Mouse (Mus musculus) hindbrain, embryonic 11.5 days (tissue): ENCODE results near the gene Prkch. TPM values are rescaled to one million over a fixed set of nuclear protein-coding genes. Genes with fewer than 3 reads are reported as not detected.

Experiments
- ATAC-seq: fragments of 200-750 bp; cut with Nextera tagmentation; 2 replicates; pipeline ENCODE4 v1.8.0; 2017; ENCODE audit warnings: mild to moderate bottlenecking, moderate TSS enrichment, moderate library complexity; ENCODE audit not compliant: low FRiP score
- DNase-seq: peaks from one replicate; pipeline ENCODE4 v3.0.0-alpha.2; 2015; ENCODE audit warnings: low spot score
- H3K27ac ChIP-seq: fragments of 300-500 bp; sonication (generic); 2 replicates; pipeline ENCODE4 v1.5.1; 2014; ENCODE audit warnings: mild to moderate bottlenecking, low read depth, low read length
- H3K27me3 ChIP-seq: fragments of 300-500 bp; sonication (generic); 2 replicates; pipeline ENCODE4 v1.6.1; 2014; ENCODE audit warnings: mild to moderate bottlenecking, low read length, moderate library complexity, mixed read lengths; ENCODE audit not compliant: control insufficient read depth, insufficient read depth
- H3K36me3 ChIP-seq: fragments of 300-500 bp; sonication (generic); 2 replicates; pipeline ENCODE4 v1.6.1; 2014; ENCODE audit warnings: mild to moderate bottlenecking, low read length, moderate library complexity, mixed read lengths; ENCODE audit not compliant: control insufficient read depth, insufficient read depth
- H3K4me1 ChIP-seq: fragments of 300-500 bp; sonication (generic); replicated peaks from 2 replicates; pipeline ENCODE4 v1.6.1; 2014; ENCODE audit warnings: low read length, mixed read lengths; ENCODE audit not compliant: control insufficient read depth, insufficient read depth
- H3K4me2 ChIP-seq: fragments of 300-500 bp; sonication (generic); replicated peaks from 2 replicates; pipeline ENCODE4 v1.6.1; 2014; ENCODE audit warnings: mild to moderate bottlenecking, low read depth, low read length
- H3K4me3 ChIP-seq: fragments of 300-500 bp; sonication (generic); 2 replicates; pipeline ENCODE4 v1.5.1; 2014; ENCODE audit warnings: low read depth, low read length
- H3K9ac ChIP-seq: fragments of 300-500 bp; sonication (generic); 2 replicates; pipeline ENCODE4 v1.6.1; 2014; ENCODE audit warnings: low read depth, low read length
- H3K9me3 ChIP-seq: fragments of 300-500 bp; sonication (generic); 2 replicates; pipeline ENCODE4 v1.6.1; 2016; ENCODE audit warnings: low read length; ENCODE audit not compliant: control insufficient read depth
- WGBS: fragments of 180-500 bp; shearing (Covaris S2); extraction: QIAGEN DNeasy Blood & Tissue Kit; methylation state at CpG from one replicate; pipeline ENCODE4 v1.1.7; 2014; 5-methylcytosine and 5-hydroxymethylcytosine counted together
- polyA plus RNA-seq: library from polyadenylated mRNA; unstranded; fragments of >200 nt; fragmentation: Nextera tagmentation; extraction: Ambion mirVana; gene quantifications from 2 replicates; pipeline ENCODE4 v1.2.1, GENCODE M21; 2014

The Prkch gene
- polyA plus RNA-seq, 1 experiment from 2014 or later, result 10.5 TPM

- Histone ChIP-seq H3K27me3 (no peaks in the 10 kb centered on the region), H3K9ac (no peak overlapping the region), H3K27ac (no peak overlapping the region), H3K4me1 (no peaks in the 10 kb centered on the region; the same call in none of the 2 replicates), H3K4me3 (no peak overlapping the region), H3K36me3 (no peaks in the 10 kb centered on the region), H3K9me3 (no peaks in the 10 kb centered on the region), H3K4me2 (no peak overlapping the region)
- DNase-seq (no peak), ATAC-seq (no peak)
- WGBS, result 82% methylated on average over 18 of the region's 18 CpGs
Measured at GRCm38 (mm10) chr12:73609676-73610545, 25.3 kb downstream of the Prkch start.

DNA sequence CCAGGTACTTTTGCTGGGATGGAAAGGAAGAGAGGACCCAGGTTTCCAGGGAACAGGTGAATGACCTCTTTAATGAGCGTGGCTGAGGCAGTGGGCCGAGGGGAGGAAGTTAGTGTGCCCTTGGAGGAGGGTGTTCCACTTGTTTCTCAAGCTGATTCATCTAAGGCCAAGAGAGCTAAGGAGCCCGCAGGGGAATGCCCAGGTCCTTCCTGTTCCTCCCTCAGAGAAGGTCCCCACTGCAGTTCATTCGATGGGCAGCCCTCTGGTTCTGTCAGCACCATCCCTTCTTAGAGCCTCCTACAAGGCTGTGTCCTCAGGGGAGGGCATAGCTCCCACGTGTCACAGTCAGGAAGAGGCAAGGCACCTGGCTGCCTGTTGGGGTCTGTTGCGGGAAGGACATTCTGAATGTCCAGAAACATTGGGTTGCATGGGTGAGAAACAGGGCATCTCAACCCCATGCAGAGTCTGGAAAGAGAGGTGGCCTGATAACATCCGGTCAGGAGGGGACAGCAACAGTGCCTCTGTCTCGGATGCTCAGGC lies 26.3 kb downstream of the Prkch start:
- Histone ChIP-seq H3K9me3 (no peaks in the 10 kb centered on the region), H3K4me1 (no peaks in the 10 kb centered on the region; the same call in none of the 2 replicates), H3K27me3 (no peaks in the 10 kb centered on the region), H3K9ac (no peak overlapping the region), H3K27ac (no peak overlapping the region), H3K36me3 (no peaks in the 10 kb centered on the region), H3K4me2 (no peak overlapping the region), H3K4me3 (no peak overlapping the region)
- DNase-seq (no peak), ATAC-seq (no peak)
- 81% methylated on average over 8 of the region's 8 CpGs for WGBS

DNA sequence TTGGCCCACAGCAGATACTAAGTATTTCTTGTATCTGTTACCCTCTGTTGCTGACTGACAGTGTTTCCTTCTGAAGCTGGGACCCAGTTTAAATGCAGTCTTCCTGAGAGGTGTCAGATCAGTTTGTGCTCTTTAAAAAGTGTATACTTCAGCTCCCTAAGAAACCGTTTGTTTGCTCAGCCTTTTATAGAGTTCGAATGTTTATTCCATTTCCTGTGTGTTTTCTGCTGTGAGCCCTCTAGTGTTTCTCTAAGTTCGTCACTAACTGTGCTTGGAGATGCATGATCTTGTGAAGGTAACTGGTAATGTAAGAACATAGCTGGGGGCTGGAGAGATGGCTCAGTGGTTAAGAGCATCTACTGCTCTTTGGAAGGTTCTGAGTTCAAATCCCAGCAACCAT lies 27.1 kb downstream of the Prkch start:
- WGBS, result 80% methylated on average over 3 of the region's 3 CpGs
- DNase-seq, result no peak

DNA sequence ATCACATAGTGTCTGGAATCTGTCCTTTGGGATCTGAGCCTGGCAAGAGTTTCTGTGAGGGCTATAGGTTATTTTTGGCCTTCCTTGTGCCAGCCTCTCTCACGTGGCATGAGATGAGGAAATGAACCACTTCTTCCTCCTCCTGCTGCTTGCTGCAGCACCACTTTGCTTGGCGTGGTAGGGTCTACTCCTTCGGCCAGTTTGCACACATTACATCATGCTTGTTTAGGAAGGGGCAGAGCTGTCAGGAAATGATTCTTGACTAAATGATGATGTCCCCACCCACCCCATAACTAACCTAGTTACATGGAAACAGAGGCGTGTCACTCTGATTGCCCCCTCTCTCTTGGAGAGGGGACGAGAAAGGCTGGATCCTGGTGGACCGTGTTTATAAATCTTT lies 28.6 kb downstream of the Prkch start:
- no peaks in the 10 kb centered on the region for H3K9me3 ChIP-seq
- ATAC-seq, result no peak
- 84% methylated on average over 6 of the region's 6 CpGs for WGBS

More for the DNA sequence above, 27.1 kb downstream of the Prkch start:
- no peak for ATAC-seq
- Histone ChIP-seq H3K27ac (no peak overlapping the region), H3K4me3 (no peak overlapping the region), H3K4me1 (no peaks in the 10 kb centered on the region; the same call in none of the 2 replicates), H3K9me3 (no peaks in the 10 kb centered on the region), H3K27me3 (no peaks in the 10 kb centered on the region), H3K4me2 (no peak overlapping the region), H3K9ac (no peak overlapping the region), H3K36me3 (no peaks in the 10 kb centered on the region)

DNA sequence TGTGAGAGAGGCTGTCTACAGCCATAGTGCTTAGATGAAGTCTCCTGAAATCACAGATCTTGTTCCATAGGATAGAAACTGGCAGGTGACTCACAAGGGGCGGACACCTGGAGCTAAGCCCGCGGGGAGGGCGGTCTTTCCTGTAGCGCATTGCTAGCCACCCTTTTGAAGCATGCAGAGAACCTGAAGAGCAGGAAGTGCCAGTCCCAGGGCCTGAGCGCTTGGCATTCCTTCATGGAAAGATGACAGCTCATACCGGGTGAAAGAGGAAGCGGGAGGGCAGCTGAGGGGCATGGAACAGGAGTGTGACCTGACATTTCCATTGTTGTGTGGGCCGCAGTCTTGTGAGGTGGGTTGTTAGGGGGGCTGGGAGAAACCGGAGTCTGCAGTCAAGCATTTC lies 33.1 kb downstream of the Prkch start:
- WGBS, result 51% methylated on average over 10 of the region's 10 CpGs
- H3K4me3 ChIP-seq, result no peak overlapping the region
- H3K4me1 ChIP-seq, result no peaks in the 10 kb centered on the region
- DNase-seq, result no peak
- no peak overlapping the region for H3K9ac ChIP-seq
- no peaks in the 10 kb centered on the region for H3K27me3 ChIP-seq
- H3K9me3 ChIP-seq, result no peaks in the 10 kb centered on the region
- no peaks in the 10 kb centered on the region for H3K36me3 ChIP-seq
- no peak overlapping the region for H3K4me2 ChIP-seq
- H3K27ac ChIP-seq, result no peak overlapping the region
- ATAC-seq, result no peak

More for the DNA sequence above, 28.6 kb downstream of the Prkch start:
- Histone ChIP-seq H3K27me3 (no peaks in the 10 kb centered on the region), H3K4me2 (no peak overlapping the region), H3K4me3 (no peak overlapping the region), H3K27ac (no peak overlapping the region), H3K4me1 (no peaks in the 10 kb centered on the region; the same call in none of the 2 replicates), H3K9ac (no peak overlapping the region), H3K36me3 (no peaks in the 10 kb centered on the region)
- DNase-seq, result no peak

- Histone ChIP-seq H3K27me3 (no peaks in the 10 kb centered on the region; the same call in 1 of the 2 replicates), H3K36me3 (no peaks in the 10 kb centered on the region), H3K4me1 (no peaks in the 10 kb centered on the region), H3K27ac (no peak overlapping the region), H3K4me2 (no peak overlapping the region), H3K9ac (no peak overlapping the region), H3K9me3 (no peaks in the 10 kb centered on the region), H3K4me3 (no peak overlapping the region)
- 89% methylated on average over 6 of the region's 6 CpGs for WGBS
- DNase-seq, result no peak
- no peak for ATAC-seq
Measured at GRCm38 (mm10) chr12:73625277-73626032, 40.9 kb downstream of the Prkch start.

GRCm38 (mm10) chr12:73627902-73628301 lies 43.3 kb downstream of the Prkch start:
- no peak overlapping the region for H3K27ac ChIP-seq
- DNase-seq (no peak), ATAC-seq (no peak)
- no peaks in the 10 kb centered on the region for H3K4me1 ChIP-seq
- H3K27me3 ChIP-seq, result no peaks in the 10 kb centered on the region; the same call in 1 of the 2 replicates
- H3K9me3 ChIP-seq, result no peaks in the 10 kb centered on the region
- H3K9ac ChIP-seq, result no peak overlapping the region
- H3K4me3 ChIP-seq, result no peak overlapping the region
- no peaks in the 10 kb centered on the region for H3K36me3 ChIP-seq
- WGBS, result 91% methylated on average over 14 of the region's 14 CpGs
- no peak overlapping the region for H3K4me2 ChIP-seq

DNA sequence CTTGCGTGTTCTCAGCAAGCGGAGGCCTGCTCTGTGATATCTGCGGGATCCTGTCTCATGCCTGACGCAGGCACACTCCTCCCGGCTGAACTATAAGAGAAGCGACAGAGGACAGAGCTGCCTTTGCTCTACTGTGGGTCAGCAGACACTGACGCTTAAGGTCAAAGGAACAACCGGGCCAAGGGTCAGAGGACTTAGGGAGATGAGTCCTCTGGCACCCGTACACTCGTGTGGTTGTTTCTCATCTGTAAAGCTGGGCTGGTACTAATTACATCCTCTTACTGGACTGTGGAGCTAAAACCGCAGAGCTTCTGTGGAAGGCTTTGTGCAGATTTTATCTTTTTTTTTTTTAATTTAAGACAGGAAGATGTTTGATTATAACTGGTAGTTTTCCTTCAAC lies 46.0 kb downstream of the Prkch start:
- Histone ChIP-seq H3K9me3 (no peaks in the 10 kb centered on the region), H3K36me3 (no peaks in the 10 kb centered on the region)
- no peak for ATAC-seq

More for the DNA sequence above, 46.0 kb downstream of the Prkch start:
- 70% methylated on average over 11 of the region's 11 CpGs for WGBS
- H3K9ac ChIP-seq, result no peak overlapping the region
- H3K4me2 ChIP-seq, result no peak overlapping the region
- H3K27me3 ChIP-seq, result no peaks in the 10 kb centered on the region; the same call in 1 of the 2 replicates
- no peak overlapping the region for H3K27ac ChIP-seq
- H3K4me3 ChIP-seq, result no peak overlapping the region
- DNase-seq, result no peak
- H3K4me1 ChIP-seq, result no peaks in the 10 kb centered on the region
